Mouse (Mus musculus) embryonic facial prominence, embryonic 12.5 days (tissue): Measurements from ENCODE around the gene Zfp362. TPM values are rescaled to one million over a fixed set of nuclear protein-coding genes. Genes with fewer than 3 reads are reported as not detected.

ENCODE experiments used
- ATAC-seq: fragments of 200-750 bp; cut with Nextera tagmentation; 2 replicates; pipeline ENCODE4 v1.8.0; 2017; ENCODE audit not compliant: insufficient number of reproducible peaks, insufficient read depth, low FRiP score, low TSS enrichment
- H3K27ac ChIP-seq: fragments of 300-500 bp; sonication (generic); 2 replicates; pipeline ENCODE4 v1.5.1; 2016; ENCODE audit warnings: mild to moderate bottlenecking
- H3K27me3 ChIP-seq: fragments of 300-500 bp; sonication (generic); 2 replicates; pipeline ENCODE4 v1.6.1; 2016; ENCODE audit warnings: mild to moderate bottlenecking, moderate library complexity
- H3K36me3 ChIP-seq: fragments of 300-500 bp; sonication (generic); 2 replicates; pipeline ENCODE4 v1.6.1; 2016; ENCODE audit warnings: mild to moderate bottlenecking
- H3K4me1 ChIP-seq: fragments of 300-500 bp; sonication (generic); 2 replicates; pipeline ENCODE4 v1.6.1; 2016
- H3K4me2 ChIP-seq: fragments of 300-500 bp; sonication (generic); replicated peaks from 2 replicates; pipeline ENCODE4 v1.6.1; 2016; ENCODE audit warnings: mild to moderate bottlenecking, moderate library complexity
- H3K4me3 ChIP-seq: fragments of 300-500 bp; sonication (generic); 2 replicates; pipeline ENCODE4 v1.5.1; 2016; ENCODE audit warnings: mild to moderate bottlenecking
- H3K9ac ChIP-seq: fragments of 300-500 bp; sonication (generic); 2 replicates; pipeline ENCODE4 v1.6.1; 2016; ENCODE audit warnings: mild to moderate bottlenecking, moderate library complexity
- H3K9me3 ChIP-seq: fragments of 300-500 bp; sonication (generic); 2 replicates; pipeline ENCODE4 v1.6.1; 2016; ENCODE audit warnings: mild to moderate bottlenecking, moderate library complexity
- WGBS: fragments of 180-500 bp; shearing (Covaris S2); methylation state at CpG from one replicate; pipeline ENCODE4 v1.1.7; 2016; 5-methylcytosine and 5-hydroxymethylcytosine counted together
- polyA plus RNA-seq: library from polyadenylated mRNA; unstranded; fragments of >200 nt; fragmentation: Nextera tagmentation; extraction: Ambion mirVana; gene quantifications from 2 replicates; pipeline ENCODE4 v1.2.1, GENCODE M21; 2016

Gene Zfp362
- polyA plus RNA-seq, 1 experiment from 2014 or later, result 52.3 TPM

DNA sequence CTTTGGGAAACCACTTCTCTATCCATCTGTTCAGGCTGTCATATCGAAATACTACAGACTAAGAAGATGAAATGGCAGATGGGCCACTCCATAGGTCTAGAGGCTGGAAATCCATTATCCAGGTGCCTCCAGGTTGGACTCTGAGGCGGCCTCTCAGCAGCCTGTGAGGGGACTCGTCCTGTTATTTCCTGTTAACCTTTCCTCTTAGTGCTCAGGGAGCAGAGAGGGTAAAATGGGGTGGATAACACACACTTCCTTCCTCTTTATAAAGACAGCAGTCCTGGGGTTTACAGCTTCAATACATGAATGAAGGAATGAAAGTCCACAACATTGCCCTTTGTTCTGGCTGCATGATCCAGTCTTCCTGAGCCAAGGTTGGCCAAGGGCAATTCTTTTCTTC, 18.3 kb upstream of the Zfp362 start:
- no peaks in the 10 kb centered on the region for H3K36me3 ChIP-seq
- 0 out of 2 replicates have a peak, but pooled peaks cover 3% of the 10 kb centered on the region for H3K4me1 ChIP-seq
- no peak overlapping the region for H3K4me2 ChIP-seq
- H3K4me3 ChIP-seq, result no peak overlapping the region
- no peaks in the 10 kb centered on the region for H3K9me3 ChIP-seq
- ATAC-seq, result no peak
- no peak overlapping the region for H3K27ac ChIP-seq
- 73% methylated on average over 3 of the region's 3 CpGs for WGBS
- H3K9ac ChIP-seq, result no peak overlapping the region
- H3K27me3 ChIP-seq, result no peaks in the 10 kb centered on the region

DNA sequence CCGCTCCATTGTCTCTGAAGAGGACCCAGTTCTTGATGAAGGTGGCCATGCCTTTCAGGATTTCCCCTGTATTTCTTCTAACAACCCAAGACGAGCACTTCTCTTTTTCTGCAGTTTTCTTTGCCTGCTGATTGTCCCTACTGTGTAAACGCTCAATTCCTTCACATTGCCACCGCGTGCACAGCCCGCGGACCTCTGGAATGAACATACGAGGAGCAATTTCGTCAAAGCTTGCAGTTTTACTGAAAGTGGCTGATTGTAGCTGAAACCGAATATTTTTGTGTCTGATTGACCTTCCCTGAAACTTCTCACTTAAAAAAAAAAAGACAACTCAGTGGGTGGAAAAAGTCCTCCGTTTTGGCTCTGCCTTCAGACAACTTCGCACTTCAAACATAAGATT, 14.7 kb upstream of the Zfp362 start:
- ATAC-seq, result no peak
- H3K36me3 ChIP-seq, result no peaks in the 10 kb centered on the region
- H3K9me3 ChIP-seq, result no peaks in the 10 kb centered on the region
- no peak overlapping the region for H3K27ac ChIP-seq
- H3K4me2 ChIP-seq, result no peak overlapping the region
- WGBS, result 60% methylated on average over 12 of the region's 12 CpGs
- no peak overlapping the region for H3K9ac ChIP-seq
- 0 out of 2 replicates have a peak, but pooled peaks cover 7% of the 10 kb centered on the region for H3K4me1 ChIP-seq
- no peaks in the 10 kb centered on the region for H3K27me3 ChIP-seq
- no peak overlapping the region for H3K4me3 ChIP-seq

DNA sequence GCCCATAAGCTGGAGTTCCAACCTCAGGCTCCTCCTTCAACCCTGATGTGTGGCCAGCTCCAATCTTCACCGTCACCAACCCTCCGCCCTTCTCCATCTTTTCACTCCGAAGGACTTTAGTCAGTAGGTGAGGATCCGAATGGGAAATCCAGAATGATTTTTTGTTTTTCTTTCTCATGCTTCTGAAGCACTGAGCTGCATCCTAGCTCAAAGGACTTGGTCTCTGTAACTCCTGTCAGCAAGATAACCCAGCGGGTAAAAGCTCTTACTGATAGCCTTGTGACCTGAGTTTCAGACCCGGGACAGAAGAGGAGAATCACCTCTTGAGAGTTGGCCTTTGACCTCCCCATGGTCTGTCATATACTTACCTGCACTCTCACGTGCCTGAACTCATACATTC, 11.2 kb upstream of the Zfp362 start:
- Histone ChIP-seq H3K9me3 (no peaks in the 10 kb centered on the region), H3K4me2 (no peak overlapping the region), H3K36me3 (no peaks in the 10 kb centered on the region), H3K4me3 (no peak overlapping the region), H3K27ac (no peak overlapping the region), H3K4me1 (peaks cover 13% of the 10 kb centered on the region; the same call in 1 of the 2 replicates), H3K9ac (no peak overlapping the region), H3K27me3 (no peaks in the 10 kb centered on the region)
- no peak for ATAC-seq
- 55% methylated on average over 7 of the region's 7 CpGs for WGBS

DNA sequence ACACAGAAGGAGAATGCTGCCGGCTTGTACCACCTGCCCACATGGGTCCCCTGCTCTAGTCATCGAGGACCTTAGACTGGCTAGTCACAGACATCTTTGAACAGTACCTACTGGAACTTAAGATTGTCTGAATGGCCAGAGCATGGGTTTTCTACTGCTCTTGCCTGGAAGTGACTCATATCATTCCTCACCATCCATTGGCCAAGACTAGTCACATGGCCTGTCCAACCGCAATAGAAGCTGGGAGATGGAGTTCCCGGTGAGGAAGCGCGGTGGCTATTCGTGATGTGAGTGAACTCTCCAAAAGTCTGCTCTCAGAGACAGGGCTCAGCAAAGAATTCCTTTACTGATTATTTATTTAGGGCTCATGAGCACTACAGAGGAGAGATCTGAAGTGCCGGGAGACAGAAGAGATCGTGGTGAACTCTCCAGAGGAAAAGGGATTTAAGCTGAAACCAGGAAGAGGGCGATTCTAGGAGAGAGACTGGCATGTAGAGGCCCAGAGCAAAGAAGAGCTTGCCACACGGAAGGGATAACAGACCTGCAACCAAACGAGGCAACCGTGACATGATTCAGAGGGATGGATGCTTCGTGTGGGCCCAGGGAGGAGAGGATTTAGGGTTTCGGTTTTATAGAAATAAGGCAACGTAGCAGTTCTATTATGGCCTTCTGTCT, 5.7 kb upstream of the Zfp362 start:
- H3K9ac ChIP-seq, result peak overlapping the region; percentile 67
- 16% methylated on average over 16 of the region's 16 CpGs for WGBS
- no peaks in the 10 kb centered on the region for H3K9me3 ChIP-seq
- 0 out of 2 replicates have a peak overlapping the region, but pooled peaks have one; percentile 23 for H3K27ac ChIP-seq
- peaks cover 17% of the 10 kb centered on the region for H3K4me1 ChIP-seq
- peak overlapping the region; percentile 69 for H3K4me2 ChIP-seq
- peak overlapping the region; percentile 52 for H3K4me3 ChIP-seq
- no peaks in the 10 kb centered on the region for H3K36me3 ChIP-seq
- H3K27me3 ChIP-seq, result no peaks in the 10 kb centered on the region
- ATAC-seq, result peak; percentile 89

DNA sequence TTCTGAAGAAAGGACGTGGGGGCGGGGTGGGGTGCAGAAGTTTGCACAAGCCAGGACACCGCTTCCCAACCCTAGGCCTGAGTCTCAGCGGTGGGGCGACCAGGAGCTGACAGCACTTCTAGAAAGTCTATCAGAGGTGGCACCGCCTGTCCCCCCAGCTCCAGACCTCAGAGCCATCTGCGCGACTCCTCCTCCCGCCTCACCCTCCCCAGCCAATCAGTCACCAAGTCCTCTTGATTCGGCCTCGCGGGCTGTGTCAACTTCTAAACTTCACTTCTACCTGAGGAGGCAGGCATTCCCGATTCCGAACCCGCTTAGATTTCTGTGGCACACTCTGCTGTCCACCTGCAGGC, 958 bp upstream of the Zfp362 start:
- Histone ChIP-seq H3K27ac (peak overlapping the region; percentile 99), H3K4me2 (peak overlapping the region; percentile 98), H3K36me3 (no peaks in the 10 kb centered on the region), H3K4me3 (peak overlapping the region; percentile 83), H3K27me3 (no peaks in the 10 kb centered on the region), H3K4me1 (peaks cover 40% of the 10 kb centered on the region), H3K9me3 (no peaks in the 10 kb centered on the region), H3K9ac (peak overlapping the region; percentile 100)
- no peak; the same call in 1 of the 2 replicates for ATAC-seq
- 1% methylated on average over 15 of the region's 15 CpGs for WGBS

DNA sequence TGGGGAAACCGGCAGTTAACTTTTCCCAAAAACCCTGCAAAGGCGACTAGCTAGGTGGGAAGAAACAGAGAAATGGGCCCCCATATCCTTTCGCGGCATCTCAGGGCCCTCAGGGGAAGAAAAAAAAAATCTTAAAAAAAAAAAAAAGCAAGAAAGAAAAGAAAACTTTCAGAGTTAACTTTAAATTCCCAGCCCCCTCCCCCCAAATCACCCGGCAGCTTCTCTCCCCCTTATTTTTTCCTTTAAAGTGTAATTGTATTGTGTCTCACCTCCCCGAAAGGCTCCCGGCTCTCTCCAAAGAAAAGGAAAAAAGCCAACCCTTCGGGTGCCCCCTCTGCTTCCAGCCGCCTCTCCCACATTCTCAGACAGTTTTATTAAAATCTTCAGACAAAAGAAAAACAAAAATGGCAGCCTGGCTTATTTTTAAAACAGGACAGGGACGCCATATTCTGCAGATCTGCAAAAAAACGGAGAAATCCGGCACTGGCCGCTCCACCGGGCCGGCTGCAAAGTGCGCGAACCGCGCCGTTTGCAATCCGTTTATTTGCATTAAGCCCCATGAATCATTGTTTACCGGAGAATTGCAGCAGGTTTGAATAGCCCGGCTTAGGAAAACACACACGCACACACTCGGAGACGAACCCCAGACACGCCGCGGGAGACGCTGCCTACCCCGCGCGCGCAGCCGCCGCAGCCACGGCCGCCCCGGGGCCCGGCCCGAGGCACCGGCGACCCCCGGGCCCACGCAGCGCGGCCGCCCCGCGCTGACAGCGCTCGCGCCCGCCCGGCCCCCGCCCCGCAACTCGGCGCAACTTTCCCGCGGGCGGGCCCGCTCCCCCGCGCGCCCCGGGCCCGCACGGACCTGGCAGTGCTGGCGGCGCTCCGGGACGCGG, 449 bp downstream of the Zfp362 start:
- peaks cover 38% of the 10 kb centered on the region for H3K4me1 ChIP-seq

DNA sequence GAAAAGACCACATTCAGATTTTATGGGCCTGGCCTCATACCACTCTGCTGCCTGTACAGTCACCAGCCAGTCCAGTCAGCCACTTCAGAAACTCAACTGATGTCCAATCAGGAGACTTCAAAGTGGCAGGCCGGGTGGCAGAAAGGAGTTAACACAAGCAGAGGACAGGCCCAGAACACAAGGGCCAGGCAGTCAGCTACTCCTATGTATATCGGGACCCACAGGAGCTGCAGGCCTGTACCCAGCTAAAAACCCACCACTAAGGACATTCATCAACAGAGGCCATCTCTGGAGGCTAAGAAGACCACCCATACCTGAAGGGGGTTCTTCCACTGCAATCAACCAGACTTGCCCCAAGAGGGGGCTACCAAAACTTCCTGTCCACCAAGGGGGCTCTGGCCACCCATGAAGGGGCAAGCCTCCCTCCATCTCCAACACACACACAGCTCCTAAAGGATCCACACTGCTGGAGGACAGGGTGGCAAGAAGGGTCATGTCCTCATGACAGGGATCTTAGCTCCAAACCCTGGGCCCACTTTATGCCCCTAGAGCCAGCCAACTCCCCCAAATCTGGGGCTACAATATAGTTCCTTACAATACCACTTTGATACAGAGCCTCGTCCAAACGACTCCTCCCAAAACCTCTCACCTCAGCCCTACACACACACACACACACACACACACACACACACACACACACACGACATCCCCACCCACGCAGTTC, 1.3 kb downstream of the Zfp362 start:
- Histone ChIP-seq H3K9ac (peak overlapping the region; percentile 100), H3K27ac (peak overlapping the region; percentile 99), H3K4me3 (peak overlapping the region; percentile 83), H3K27me3 (no peaks in the 10 kb centered on the region), H3K36me3 (0 out of 2 replicates have a peak, but pooled peaks cover 11% of the 10 kb centered on the region), H3K9me3 (no peaks in the 10 kb centered on the region), H3K4me2 (peak overlapping the region; percentile 98), H3K4me1 (peaks cover 43% of the 10 kb centered on the region)
- 2% methylated on average over 6 of the region's 6 CpGs for WGBS
- ATAC-seq, result no peak

More for the DNA sequence above, 449 bp downstream of the Zfp362 start:
- Histone ChIP-seq H3K9me3 (no peaks in the 10 kb centered on the region), H3K4me3 (peak overlapping the region; percentile 83), H3K27me3 (no peaks in the 10 kb centered on the region), H3K4me2 (peak overlapping the region; percentile 98), H3K36me3 (0 out of 2 replicates have a peak, but pooled peaks cover 6% of the 10 kb centered on the region), H3K27ac (peak overlapping the region; percentile 99), H3K9ac (peak overlapping the region; percentile 100)
- 1% methylated on average over 71 of the region's 74 CpGs for WGBS
- no peak for ATAC-seq

DNA sequence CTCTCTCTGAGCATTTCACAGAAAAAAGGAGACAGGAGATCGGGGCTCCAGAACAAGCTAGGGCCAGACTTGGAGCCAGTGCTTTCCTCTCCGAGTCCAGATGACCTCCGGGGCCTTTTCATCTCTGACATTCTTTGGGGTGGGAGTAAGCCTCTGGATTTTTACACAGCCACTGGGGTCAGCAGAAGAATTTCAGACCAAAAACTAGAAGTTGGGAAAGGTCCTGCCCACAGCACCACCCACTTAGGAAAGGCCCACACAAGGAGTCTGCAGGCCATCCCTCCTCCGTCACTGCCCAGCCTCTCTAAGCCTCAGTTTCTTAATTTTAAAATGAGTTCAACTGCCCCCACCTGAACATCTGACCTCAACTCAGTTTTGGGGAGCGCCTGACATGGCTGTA, 2.3 kb downstream of the Zfp362 start:
- WGBS, result 39% methylated on average over 5 of the region's 5 CpGs
- Histone ChIP-seq H3K4me2 (peak overlapping the region; percentile 98), H3K36me3 (0 out of 2 replicates have a peak, but pooled peaks cover 12% of the 10 kb centered on the region), H3K9me3 (no peaks in the 10 kb centered on the region), H3K4me1 (peaks cover 53% of the 10 kb centered on the region), H3K9ac (peak overlapping the region; percentile 100), H3K4me3 (peak overlapping the region; percentile 83), H3K27ac (peak overlapping the region; percentile 9; the same call in 1 of the 2 replicates), H3K27me3 (no peaks in the 10 kb centered on the region)
- ATAC-seq, result no peak

DNA sequence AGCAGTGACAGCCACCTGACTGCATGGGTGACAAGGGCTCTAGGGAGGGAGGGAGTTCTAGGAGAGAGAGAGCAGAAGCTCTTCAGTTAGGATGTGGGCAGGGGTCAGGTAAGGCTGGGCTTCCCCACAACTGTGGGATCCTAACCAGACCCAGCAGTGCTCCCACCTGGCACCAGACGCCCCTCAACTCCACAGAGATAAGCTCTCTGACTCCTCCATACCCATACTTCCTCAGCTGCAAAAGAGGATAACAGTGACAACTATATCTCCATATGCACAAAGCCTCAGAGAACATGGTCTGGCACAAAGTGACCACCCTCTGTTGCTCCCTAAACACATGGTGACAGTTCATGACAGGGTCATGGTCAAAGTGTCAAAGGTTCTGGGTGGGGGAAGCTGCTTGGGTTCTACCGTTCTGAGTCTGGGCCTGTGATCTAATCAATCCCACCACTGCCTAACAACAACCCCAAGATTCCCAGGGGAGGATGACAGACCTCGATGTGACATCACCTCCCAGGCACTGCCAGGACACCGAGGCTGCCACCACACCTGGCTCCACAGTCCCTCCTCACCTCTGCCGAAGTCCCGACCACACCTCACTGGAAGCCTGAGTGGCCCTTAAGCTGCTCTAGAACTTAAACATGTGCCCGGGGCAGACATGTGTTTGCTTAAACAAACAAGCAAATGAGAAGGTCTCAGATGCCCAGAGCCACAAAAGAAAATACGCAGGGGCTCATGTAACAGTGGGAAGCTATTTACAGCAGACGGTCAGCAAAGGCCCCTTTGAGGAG, 4.0 kb downstream of the Zfp362 start:
- H3K4me1 ChIP-seq, result peaks cover 65% of the 10 kb centered on the region
- 41% methylated on average over 9 of the region's 9 CpGs for WGBS
- no peak overlapping the region for H3K4me3 ChIP-seq

DNA sequence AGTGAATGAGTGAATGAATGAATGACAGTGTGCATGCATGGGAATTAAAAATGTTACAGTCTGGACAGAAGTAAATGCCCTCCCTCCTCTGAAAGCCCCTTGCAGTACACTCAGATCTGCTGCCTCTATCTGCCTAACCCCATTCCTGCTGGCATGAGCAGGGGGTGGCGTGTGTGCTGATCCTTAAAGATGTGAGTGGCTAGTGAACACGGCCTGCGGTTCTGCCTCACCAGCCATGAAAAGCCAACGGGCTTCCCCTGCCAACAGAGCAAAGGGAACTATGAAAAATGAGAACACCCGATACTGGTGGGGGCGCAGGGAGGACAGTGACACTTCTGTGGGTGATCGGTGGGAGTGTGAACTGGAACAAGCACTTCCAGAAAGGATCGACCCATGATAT, 9.1 kb downstream of the Zfp362 start:
- H3K4me3 ChIP-seq, result no peak overlapping the region
- H3K27ac ChIP-seq, result no peak overlapping the region
- peaks cover 57% of the 10 kb centered on the region for H3K4me1 ChIP-seq
- no peaks in the 10 kb centered on the region for H3K27me3 ChIP-seq
- ATAC-seq, result no peak
- 85% methylated on average over 8 of the region's 8 CpGs for WGBS
- H3K4me2 ChIP-seq, result no peak overlapping the region
- no peaks in the 10 kb centered on the region for H3K9me3 ChIP-seq
- H3K36me3 ChIP-seq, result peaks cover 25% of the 10 kb centered on the region; the same call in 1 of the 2 replicates
- no peak overlapping the region for H3K9ac ChIP-seq

More for the DNA sequence above, 4.0 kb downstream of the Zfp362 start:
- Histone ChIP-seq H3K4me2 (peak overlapping the region; percentile 98; the same call in 1 of the 2 replicates), H3K27me3 (no peaks in the 10 kb centered on the region), H3K36me3 (0 out of 2 replicates have a peak, but pooled peaks cover 12% of the 10 kb centered on the region), H3K9ac (no peak overlapping the region), H3K27ac (no peak overlapping the region), H3K9me3 (no peaks in the 10 kb centered on the region)
- no peak for ATAC-seq
